Mouse (Mus musculus): ENCODE results near the gene Fam169a.
"Not testable (repeated sequence)": the region's sequence is repeated elsewhere in the genome, so short reads cannot be mapped to it uniquely, and the experiment has no call there.

Fam169a gene

GRCm38 (mm10) chr13:97080201-97080600, 13.1 kb downstream of the Fam169a start:
- no peak for DNase-seq (ENCODE audit: low spot score)

GRCm38 (mm10) chr13:97080615-97081014, 13.5 kb downstream of the Fam169a start:
- DNase-seq (ENCODE audit: low spot score) = no peak

GRCm38 (mm10) chr13:97082432-97082831, 15.3 kb downstream of the Fam169a start:
- no peak for DNase-seq (ENCODE audit: low spot score)

- DNase-seq (ENCODE audit: low spot score) = no peak
Measured at GRCm38 (mm10) chr13:97086316-97086715, 19.2 kb downstream of the Fam169a start.

GRCm38 (mm10) chr13:97087421-97087820, 20.3 kb downstream of the Fam169a start:
- DNase-seq (ENCODE audit: low spot score) = no peak

GRCm38 (mm10) chr13:97088183-97088582, 21.1 kb downstream of the Fam169a start:
- no peak for DNase-seq (ENCODE audit: low spot score)

- DNase-seq (ENCODE audit: low spot score) = no peak
Measured at GRCm38 (mm10) chr13:97095726-97096125, 28.6 kb downstream of the Fam169a start.

- DNase-seq (ENCODE audit: low spot score) = peak; percentile 13
Measured at GRCm38 (mm10) chr13:97099187-97099852, 32.2 kb downstream of the Fam169a start, which contains the start of gene Gm6169. TSS of gene Gm6169 (minus strand) at chr13:97099237.

GRCm38 (mm10) chr13:97104996-97105395, 37.9 kb downstream of the Fam169a start:
- DNase-seq (ENCODE audit: low spot score) = no peak

GRCm38 (mm10) chr13:97107721-97108120, 40.6 kb downstream of the Fam169a start:
- DNase-seq (ENCODE audit: low spot score) = not testable (repeated sequence)

GRCm38 (mm10) chr13:97109046-97109445, 42.0 kb downstream of the Fam169a start:
- no peak for DNase-seq (ENCODE audit: low spot score)

- no peak for DNase-seq (ENCODE audit: low spot score)
Measured at GRCm38 (mm10) chr13:97121341-97121740, 54.3 kb downstream of the Fam169a start.

GRCm38 (mm10) chr13:97129654-97130053, 62.6 kb downstream of the Fam169a start:
- DNase-seq (ENCODE audit: low spot score) = not testable (repeated sequence)

- not testable (repeated sequence) for DNase-seq (ENCODE audit: low spot score)
Measured at GRCm38 (mm10) chr13:97130413-97130812, 63.3 kb downstream of the Fam169a start.

GRCm38 (mm10) chr13:97137466-97138400, 70.6 kb downstream of the Fam169a start, which contains the start of the genes Gfm2 and Nsa2:
TSS of gene Gfm2 (plus strand) at chr13:97137937.
TSS of gene Nsa2 (minus strand) at chr13:97137937.
- peak; percentile 86 for DNase-seq (ENCODE audit: low spot score)

- DNase-seq (ENCODE audit: low spot score) = not testable (repeated sequence)
Measured at GRCm38 (mm10) chr13:97138404-97138931, 71.4 kb downstream of the Fam169a start.

- DNase-seq (ENCODE audit: low spot score) = no peak
Measured at GRCm38 (mm10) chr13:97142321-97142720, 75.2 kb downstream of the Fam169a start.

- no peak for DNase-seq (ENCODE audit: low spot score)
Measured at GRCm38 (mm10) chr13:97145834-97146233, 78.7 kb downstream of the Fam169a start.

- DNase-seq (ENCODE audit: low spot score) = no peak
Measured at GRCm38 (mm10) chr13:97175520-97176264, 108.6 kb downstream of the Fam169a start.

- no peak for DNase-seq (ENCODE audit: low spot score)
Measured at GRCm38 (mm10) chr13:97176731-97177130, 109.6 kb downstream of the Fam169a start.

GRCm38 (mm10) chr13:97178943-97179342, 111.9 kb downstream of the Fam169a start:
- DNase-seq (ENCODE audit: low spot score) = no peak
